Mouse (Mus musculus): ENCODE results near the gene Olfr651. TPM values are rescaled to one million over a fixed set of nuclear protein-coding genes. Genes with fewer than 3 reads are reported as not detected.

Olfr651 gene
- polyA plus RNA-seq, 1 experiment: not detected

GRCm38 (mm10) chr7:104588274-104588673, 38.3 kb downstream of the Olfr651 start:
- H3K27me3 ChIP-seq (ENCODE audit: control insufficient read depth, insufficient read depth, insufficient read length): no peaks in the 10 kb centered on the region
- TF ChIP-seq USF1 (IDR thresholded peaks at IDR 0.05; ENCODE audit: low read depth): no peak
- no peak for TF ChIP-seq REST (IDR thresholded peaks at IDR 0.05; ENCODE audit: insufficient read depth, insufficient read length)
- TF ChIP-seq CEBPB (IDR thresholded peaks at IDR 0.05; ENCODE audit: insufficient read depth, poor library complexity, severe bottlenecking): peak; percentile 52; the same call in 1 of the 2 replicates
- no peaks in the 10 kb centered on the region for H3K79me2 ChIP-seq (ENCODE audit: control insufficient read depth, insufficient read depth)
- H3K36me3 ChIP-seq (ENCODE audit: control insufficient read depth, insufficient read depth): no peaks in the 10 kb centered on the region
- no peak overlapping the region for H3ac ChIP-seq (ENCODE audit: control insufficient read depth, insufficient read length)
- H3K4me3 ChIP-seq: no peak overlapping the region
- H3K4me2 ChIP-seq (ENCODE audit: low read depth): no peak overlapping the region

- H3K79me2 ChIP-seq (ENCODE audit: control insufficient read depth, insufficient read depth): no peaks in the 10 kb centered on the region
- H3K36me3 ChIP-seq (ENCODE audit: control insufficient read depth, insufficient read depth): no peaks in the 10 kb centered on the region
- no peak within 1 kb of the TSS for H3K4me3 ChIP-seq
- no peaks in the 10 kb centered on the region for H3K27me3 ChIP-seq (ENCODE audit: control insufficient read depth, insufficient read depth, insufficient read length)
- no peak for TF ChIP-seq E2F4 (IDR thresholded peaks at IDR 0.05; ENCODE audit: insufficient read depth)
- no peak for TF ChIP-seq TCF3 (IDR thresholded peaks at IDR 0.05; ENCODE audit: insufficient read length, low read depth)
- TF ChIP-seq MYOG (IDR thresholded peaks at IDR 0.05; ENCODE audit: control insufficient read depth in 1 of 3, insufficient read depth in 1 of 3, insufficient read length in 2 of 3, low read depth in 2 of 3): no peak
- TF ChIP-seq TCF12 (IDR thresholded peaks at IDR 0.05; ENCODE audit: insufficient read depth, poor library complexity, severe bottlenecking): no peak
- no peak for TF ChIP-seq SRF (IDR thresholded peaks at IDR 0.05; ENCODE audit: control insufficient read depth, insufficient read length, low read depth)
- no peak for TF ChIP-seq POLR2A (IDR thresholded peaks at IDR 0.05; ENCODE audit: insufficient read length, low read depth)
- TF ChIP-seq REST (IDR thresholded peaks at IDR 0.05; ENCODE audit: insufficient read depth, insufficient read length): no peak
- no peak for TF ChIP-seq POLR2AphosphoS2 (IDR thresholded peaks at IDR 0.05; ENCODE audit: insufficient read length, low read depth)
- TF ChIP-seq USF1 (IDR thresholded peaks at IDR 0.05; ENCODE audit: low read depth): no peak
- no peak within 1 kb of the TSS for H3K4me2 ChIP-seq (ENCODE audit: low read depth)
- no peak within 1 kb of the TSS for H3ac ChIP-seq (ENCODE audit: control insufficient read depth, insufficient read length)
These were observed 51.7 kb downstream of the Olfr651 start, which contains the start of gene Olfr655 for GRCm38 (mm10) chr7:104601679-104602078. Gene Olfr655, minus strand, starts transcription at chr7:104601779.

DNA sequence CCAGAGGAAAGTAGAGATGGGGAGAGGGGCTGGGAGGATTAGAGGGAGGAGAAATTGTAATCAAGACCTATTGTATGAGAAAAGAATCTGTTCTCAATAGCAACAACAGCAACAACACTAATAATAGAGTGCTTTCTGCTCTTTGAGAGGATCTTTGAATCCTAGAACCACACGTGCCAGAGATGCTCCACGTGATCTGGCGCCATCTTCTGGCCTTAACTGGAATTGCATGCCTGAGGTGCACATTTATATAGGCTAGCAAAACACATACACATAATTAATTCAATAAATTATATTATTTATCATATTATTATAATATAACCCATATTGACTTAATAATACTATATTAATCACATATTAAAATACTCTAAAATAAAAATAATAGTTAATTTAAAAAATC, 53.2 kb downstream of the Olfr651 start:
- no peak overlapping the region for H3K4me3 ChIP-seq
- H3K4me2 ChIP-seq (ENCODE audit: low read depth): no peak overlapping the region
- H3ac ChIP-seq (ENCODE audit: control insufficient read depth, insufficient read length): no peak overlapping the region
- H3K27me3 ChIP-seq (ENCODE audit: control insufficient read depth, insufficient read depth, insufficient read length): no peaks in the 10 kb centered on the region
- H3K36me3 ChIP-seq (ENCODE audit: control insufficient read depth, insufficient read depth): no peaks in the 10 kb centered on the region
- TF ChIP-seq TCF12 (IDR thresholded peaks at IDR 0.05; ENCODE audit: insufficient read depth, poor library complexity, severe bottlenecking): no peak
- no peak for TF ChIP-seq POLR2A (IDR thresholded peaks at IDR 0.05; ENCODE audit: insufficient read length, low read depth)
- no peak for TF ChIP-seq CEBPB (IDR thresholded peaks at IDR 0.05; ENCODE audit: insufficient read depth, poor library complexity, severe bottlenecking)
- no peak for TF ChIP-seq MYOD1 (IDR thresholded peaks at IDR 0.05; ENCODE audit: control insufficient read depth in 1 of 3, insufficient read length in 2 of 3, low read depth in 2 of 3)
- TF ChIP-seq USF1 (IDR thresholded peaks at IDR 0.05; ENCODE audit: low read depth): no peak
- no peak for TF ChIP-seq MAX (IDR thresholded peaks at IDR 0.05; ENCODE audit: low read depth)
- TF ChIP-seq TCF3 (IDR thresholded peaks at IDR 0.05; ENCODE audit: insufficient read length, low read depth): no peak
- TF ChIP-seq E2F4 (IDR thresholded peaks at IDR 0.05; ENCODE audit: insufficient read depth): no peak
- no peak for TF ChIP-seq SRF (IDR thresholded peaks at IDR 0.05; ENCODE audit: control insufficient read depth, insufficient read length, low read depth)
- TF ChIP-seq POLR2AphosphoS2 (IDR thresholded peaks at IDR 0.05; ENCODE audit: insufficient read length, low read depth): no peak
- TF ChIP-seq MYOG (IDR thresholded peaks at IDR 0.05; ENCODE audit: control insufficient read depth in 1 of 3, insufficient read depth in 1 of 3, insufficient read length in 2 of 3, low read depth in 2 of 3): no peak
- TF ChIP-seq REST (IDR thresholded peaks at IDR 0.05; ENCODE audit: insufficient read depth, insufficient read length): no peak
- H3K79me2 ChIP-seq (ENCODE audit: control insufficient read depth, insufficient read depth): no peaks in the 10 kb centered on the region

Other genes starting within 250 kb of the Olfr651 start
- gene Trim12a, start 234.7 kb upstream of the Olfr651 start, polyA plus RNA-seq (2012; fragmentation: generic; extraction: Trizol): not detected
- 0.05 TPM for gene Trim34b, start 220.7 kb upstream of the Olfr651 start, polyA plus RNA-seq (2012; fragmentation: generic; extraction: Trizol)
- 0.47 TPM for gene Trim12c, start 196.8 kb upstream of the Olfr651 start, polyA plus RNA-seq (2012; fragmentation: generic; extraction: Trizol)
- not detected for gene Trim30b, start 180.2 kb upstream of the Olfr651 start, polyA plus RNA-seq (2012; fragmentation: generic; extraction: Trizol)
- gene Trim30c, start 149.3 kb upstream of the Olfr651 start, polyA plus RNA-seq (2012; fragmentation: generic; extraction: Trizol): not detected
- 0.02 TPM for gene Trim30a, start 84.9 kb upstream of the Olfr651 start, polyA plus RNA-seq (2012; fragmentation: generic; extraction: Trizol)
- gene Trim30d, start 42.3 kb upstream of the Olfr651 start, polyA plus RNA-seq (2012; fragmentation: generic; extraction: Trizol): not detected
- not detected for gene Olfr652, start 10.8 kb downstream of the Olfr651 start, polyA plus RNA-seq (2012; fragmentation: generic; extraction: Trizol)
- gene Olfr653, start 27.2 kb downstream of the Olfr651 start, polyA plus RNA-seq (2012; fragmentation: generic; extraction: Trizol): not detected
- gene Olfr654, start 36.9 kb downstream of the Olfr651 start, polyA plus RNA-seq (2012; fragmentation: generic; extraction: Trizol): not detected
- gene Olfr655, start 51.6 kb downstream of the Olfr651 start, polyA plus RNA-seq (2012; fragmentation: generic; extraction: Trizol): not detected
- gene Olfr656, start 63.8 kb downstream of the Olfr651 start, polyA plus RNA-seq (2012; fragmentation: generic; extraction: Trizol): not detected
- not detected for gene Olfr657, start 74.7 kb downstream of the Olfr651 start, polyA plus RNA-seq (2012; fragmentation: generic; extraction: Trizol)
- not detected for gene Olfr658, start 97.2 kb downstream of the Olfr651 start, polyA plus RNA-seq (2012; fragmentation: generic; extraction: Trizol)
- gene Olfr659, start 116.6 kb downstream of the Olfr651 start, polyA plus RNA-seq (2012; fragmentation: generic; extraction: Trizol): not detected
- not detected for gene Olfr661, start 136.4 kb downstream of the Olfr651 start, polyA plus RNA-seq (2012; fragmentation: generic; extraction: Trizol)
- 0.56 TPM for gene Usp17le, start 227.3 kb downstream of the Olfr651 start, polyA plus RNA-seq (2012; fragmentation: generic; extraction: Trizol)